Mouse (Mus musculus): ENCODE results near the gene Mixl1.

GRCm38 (mm10) chr1:180719483-180719882, 22.6 kb upstream of the Mixl1 start:
- TF ChIP-seq POLR2A (IDR thresholded peaks at IDR 0.05; ENCODE audit: extremely low read depth, insufficient read depth, low read length) = no peak
- no peak for TF ChIP-seq CTCF (IDR thresholded peaks at IDR 0.05; ENCODE audit: low read depth, low read length)

Measured in liver, adult 2 months (tissue).